Mouse (Mus musculus) olfactory bulb, adult 2 months (tissue): ENCODE results near the gene Lrfn1.

Experiments
- CTCF ChIP-seq: fragments of 200-500 bp; IDR thresholded peaks from 2 replicates; pipeline ENCODE4 v1.5.1; 2012; ENCODE audit warnings: low read depth, mild to moderate bottlenecking, low read length, moderate library complexity; ENCODE audit not compliant: insufficient read depth
- POLR2A ChIP-seq: fragments of 200-500 bp; IDR thresholded peaks from 2 replicates; pipeline ENCODE4 v1.6.1; 2012; ENCODE audit warnings: mild to moderate bottlenecking, low read depth, low read length, moderate library complexity; ENCODE audit not compliant: insufficient read depth

DNA sequence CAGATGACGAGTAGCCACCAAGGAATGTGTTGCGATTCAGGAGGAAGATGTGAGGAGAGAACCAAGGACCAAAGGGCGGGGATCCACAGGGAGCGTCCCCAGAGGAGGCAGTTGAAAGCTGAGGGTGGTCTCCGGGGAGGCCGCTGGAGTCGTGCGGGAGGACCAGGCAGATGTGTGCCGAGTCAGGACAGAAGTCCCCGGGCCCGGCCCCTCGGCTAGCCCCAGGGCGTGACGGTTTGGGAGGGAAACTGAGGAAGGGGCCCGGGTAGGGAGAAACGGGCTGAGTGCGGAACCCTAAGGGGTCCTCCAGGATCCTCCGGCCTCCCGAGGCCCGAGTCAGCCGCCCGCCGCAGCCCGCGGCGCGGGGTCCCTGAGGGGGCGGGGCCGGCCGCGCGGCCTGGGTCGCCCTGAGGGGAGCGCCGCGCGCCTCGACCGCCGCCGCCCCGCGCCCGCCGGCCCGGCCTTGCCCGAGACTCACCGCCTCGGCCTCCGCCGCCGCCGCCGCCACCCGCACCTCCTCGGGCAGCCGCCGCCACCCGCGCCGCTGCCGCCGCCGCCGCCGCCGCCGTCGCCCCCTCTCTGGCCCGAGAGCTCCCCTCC is 16.0 kb upstream of the Lrfn1 start:
- no peak for TF ChIP-seq POLR2A
- TF ChIP-seq CTCF, result no peak
